Mouse (Mus musculus) limb, embryonic 12.5 days (tissue): Measurements from ENCODE around the gene Msi2. TPM values are rescaled to one million over a fixed set of nuclear protein-coding genes. Genes with fewer than 3 reads are reported as not detected.

Experiments
- ATAC-seq: fragments of 200-750 bp; cut with Nextera tagmentation; 2 replicates; pipeline ENCODE4 v1.8.0; 2017; ENCODE audit warnings: low read depth, moderate TSS enrichment; ENCODE audit not compliant: insufficient number of reproducible peaks, insufficient read depth, low FRiP score, low TSS enrichment
- H3K27ac ChIP-seq: fragments of 300-500 bp; sonication (generic); 2 replicates; pipeline ENCODE4 v1.5.1; 2016; ENCODE audit warnings: mild to moderate bottlenecking, moderate library complexity
- H3K27me3 ChIP-seq: fragments of 300-500 bp; sonication (generic); 2 replicates; pipeline ENCODE4 v1.6.1; 2016; ENCODE audit warnings: mild to moderate bottlenecking, moderate library complexity
- H3K36me3 ChIP-seq: fragments of 300-500 bp; sonication (generic); 2 replicates; pipeline ENCODE4 v1.6.1; 2016; ENCODE audit warnings: mild to moderate bottlenecking, moderate library complexity
- H3K4me1 ChIP-seq: fragments of 300-500 bp; sonication (generic); replicated peaks from 2 replicates; pipeline ENCODE4 v1.6.1; 2016
- H3K4me2 ChIP-seq: fragments of 300-500 bp; sonication (generic); 2 replicates; pipeline ENCODE4 v1.6.1; 2016; ENCODE audit warnings: mild to moderate bottlenecking, moderate library complexity
- H3K4me3 ChIP-seq: fragments of 300-500 bp; sonication (generic); replicated peaks from 2 replicates; pipeline ENCODE4 v1.5.1; 2016; ENCODE audit warnings: mild to moderate bottlenecking
- H3K9ac ChIP-seq: fragments of 300-500 bp; sonication (generic); replicated peaks from 2 replicates; pipeline ENCODE4 v1.6.1; 2016; ENCODE audit warnings: mild to moderate bottlenecking, moderate library complexity
- H3K9me3 ChIP-seq: fragments of 300-500 bp; sonication (generic); 2 replicates; pipeline ENCODE4 v1.6.1; 2016; ENCODE audit warnings: mild to moderate bottlenecking, moderate library complexity
- WGBS: fragments of 180-500 bp; shearing (Covaris S2); methylation state at CpG from one replicate; pipeline ENCODE4 v1.1.7; 2016; 5-methylcytosine and 5-hydroxymethylcytosine counted together
- polyA plus RNA-seq: library from polyadenylated mRNA; unstranded; fragments of >200 nt; fragmentation: Nextera tagmentation; extraction: Ambion mirVana; gene quantifications from 2 replicates; pipeline ENCODE4 v1.2.1, GENCODE M21; 2016

Msi2 gene
- polyA plus RNA-seq, 1 experiment from 2014 or later, result 24.0 TPM

DNA sequence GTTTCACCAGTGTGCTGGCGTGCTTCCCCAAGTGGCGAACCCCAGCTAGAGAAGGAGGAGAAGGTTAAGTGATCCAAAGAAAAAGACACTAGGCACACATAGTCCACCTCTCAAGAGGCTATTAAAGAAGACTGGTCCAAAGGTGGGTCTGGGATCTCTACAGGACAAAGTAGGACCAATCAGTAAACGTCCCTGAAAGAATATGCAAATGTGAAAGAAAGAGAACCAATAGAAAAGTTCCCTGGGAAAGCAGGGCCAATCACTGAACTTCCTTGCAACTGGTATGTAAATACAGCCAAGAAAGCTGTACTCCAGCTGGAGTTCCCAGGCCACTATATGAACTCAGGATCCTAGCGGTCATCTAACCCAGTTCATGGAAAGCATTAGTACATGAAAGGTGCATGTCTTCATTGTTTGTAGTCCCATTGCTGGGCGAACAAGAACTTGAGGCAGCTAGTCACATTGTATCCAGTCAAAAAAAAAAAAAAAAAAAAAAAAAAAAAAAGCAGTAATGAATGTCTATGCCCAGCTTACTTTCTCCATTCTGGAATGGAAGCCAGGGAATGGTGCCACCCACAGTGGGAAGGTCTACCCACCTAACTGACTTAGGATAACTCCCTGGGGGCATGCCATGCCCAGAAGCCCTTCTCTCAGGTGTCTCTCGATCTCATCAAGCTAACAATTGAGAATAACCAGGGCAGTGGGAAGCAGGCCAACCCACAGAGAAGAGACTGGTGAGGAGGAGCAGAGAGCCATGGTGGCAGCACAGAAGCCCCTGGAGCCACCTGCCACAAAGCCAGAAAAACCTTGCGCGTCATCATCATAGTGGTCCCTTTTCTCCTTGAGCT, 87.0 kb downstream of the Msi2 start:
- no peak for ATAC-seq
- Histone ChIP-seq H3K9me3 (no peaks in the 10 kb centered on the region), H3K9ac (no peak overlapping the region), H3K4me2 (no peak overlapping the region), H3K36me3 (no peaks in the 10 kb centered on the region; the same call in 1 of the 2 replicates), H3K4me3 (no peak overlapping the region), H3K4me1 (peaks cover 44% of the 10 kb centered on the region), H3K27ac (no peak overlapping the region), H3K27me3 (no peaks in the 10 kb centered on the region)
- 87% methylated on average over 8 of the region's 8 CpGs for WGBS

DNA sequence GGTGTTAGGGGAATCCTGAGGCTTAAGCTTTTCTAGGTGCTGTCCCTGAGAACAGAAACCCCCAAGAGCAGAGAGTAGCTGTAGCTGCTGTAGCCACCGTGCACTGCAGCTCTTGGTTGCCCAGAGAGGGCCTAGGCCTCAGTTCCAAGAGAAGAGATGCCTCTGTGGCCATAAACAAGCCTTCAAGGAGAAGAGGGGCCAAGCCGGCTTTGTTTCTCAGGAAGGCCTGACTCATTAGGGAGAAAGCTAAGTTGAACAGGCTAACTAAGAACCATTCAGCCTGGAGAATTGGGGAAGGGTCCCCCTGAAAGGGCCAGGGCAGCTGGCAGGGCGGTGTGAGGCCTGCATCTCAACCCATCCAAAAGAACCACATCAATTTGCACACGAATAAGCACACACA, 88.7 kb downstream of the Msi2 start:
- peaks cover 47% of the 10 kb centered on the region for H3K4me1 ChIP-seq
- 46% methylated on average over 4 of the region's 4 CpGs for WGBS
- H3K27ac ChIP-seq, result no peak overlapping the region

DNA sequence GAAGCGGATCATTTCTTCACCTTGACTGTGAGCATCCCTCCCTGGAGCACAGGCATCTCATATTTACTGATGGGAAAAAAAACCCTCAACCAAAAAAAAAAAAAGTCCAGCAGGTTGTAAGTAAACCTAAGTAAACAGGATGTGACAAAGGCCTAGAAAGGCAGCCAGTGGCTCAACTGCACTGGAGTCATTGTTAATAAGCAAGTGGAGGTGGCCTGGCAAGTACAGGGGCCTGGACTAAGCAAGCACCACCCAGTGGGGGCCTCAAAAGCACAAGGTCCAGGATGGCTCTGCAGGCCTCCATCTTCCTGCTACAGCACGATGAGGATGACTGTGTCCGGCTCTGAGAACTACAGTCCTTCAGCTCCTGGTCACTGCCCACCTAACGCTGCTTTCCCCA, 89.1 kb downstream of the Msi2 start:
- H3K4me1 ChIP-seq, result peaks cover 50% of the 10 kb centered on the region

More for the DNA sequence above, 88.7 kb downstream of the Msi2 start:
- H3K36me3 ChIP-seq, result no peaks in the 10 kb centered on the region; the same call in 1 of the 2 replicates
- no peaks in the 10 kb centered on the region for H3K9me3 ChIP-seq
- H3K4me3 ChIP-seq, result no peak overlapping the region
- H3K27me3 ChIP-seq, result no peaks in the 10 kb centered on the region
- no peak overlapping the region for H3K4me2 ChIP-seq
- ATAC-seq, result no peak
- H3K9ac ChIP-seq, result no peak overlapping the region

DNA sequence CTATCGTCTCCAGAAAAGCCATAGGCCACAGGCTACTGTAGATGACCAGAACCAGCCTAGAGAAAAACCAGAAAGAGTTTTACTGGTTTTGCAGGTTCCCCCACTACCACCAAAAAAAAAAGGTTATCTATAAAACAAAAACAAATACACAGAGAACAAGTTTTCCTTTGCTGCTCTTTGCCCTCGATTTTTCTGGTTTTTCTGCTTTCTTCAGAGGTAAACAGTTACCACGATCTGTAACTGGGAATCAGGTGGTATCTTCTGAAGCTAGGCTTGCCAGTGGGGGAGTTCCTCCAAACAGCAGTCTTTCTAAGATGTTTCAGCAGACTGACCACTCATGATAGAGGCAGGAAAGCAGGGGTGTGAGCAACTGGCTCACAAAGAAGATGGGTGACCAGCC, 89.6 kb downstream of the Msi2 start:
- Histone ChIP-seq H3K4me2 (no peak overlapping the region), H3K36me3 (no peaks in the 10 kb centered on the region; the same call in 1 of the 2 replicates), H3K4me3 (no peak overlapping the region), H3K27me3 (no peaks in the 10 kb centered on the region), H3K27ac (no peak overlapping the region), H3K4me1 (peaks cover 55% of the 10 kb centered on the region), H3K9ac (no peak overlapping the region), H3K9me3 (no peaks in the 10 kb centered on the region)
- no peak for ATAC-seq
- WGBS, result 81% methylated on average over 3 of the region's 3 CpGs

More for the DNA sequence above, 89.1 kb downstream of the Msi2 start:
- Histone ChIP-seq H3K27ac (no peak overlapping the region), H3K36me3 (no peaks in the 10 kb centered on the region; the same call in 1 of the 2 replicates), H3K9ac (no peak overlapping the region), H3K4me2 (no peak overlapping the region), H3K27me3 (no peaks in the 10 kb centered on the region), H3K4me3 (no peak overlapping the region), H3K9me3 (no peaks in the 10 kb centered on the region)
- no peak for ATAC-seq
- 68% methylated on average over 4 of the region's 4 CpGs for WGBS

DNA sequence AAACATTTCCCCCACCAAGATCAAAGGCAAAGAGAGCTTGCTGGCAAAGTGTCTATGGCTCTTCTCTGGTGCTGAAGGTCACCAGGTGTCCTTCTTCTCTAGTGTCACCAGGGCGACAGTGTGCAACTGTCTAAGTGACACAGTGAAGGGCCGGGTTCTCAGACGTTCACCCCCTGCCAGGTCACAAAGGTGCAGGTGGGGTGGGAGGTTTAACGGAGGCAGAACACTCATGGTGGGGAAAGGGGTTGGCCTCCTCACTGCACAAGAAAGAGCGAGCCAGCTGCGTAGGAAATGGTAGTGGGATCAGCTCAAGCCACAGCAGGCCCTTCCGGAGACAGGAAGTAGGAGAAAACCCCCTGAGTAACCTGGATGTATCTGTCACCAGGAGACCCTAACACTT, 91.0 kb downstream of the Msi2 start:
- Histone ChIP-seq H3K4me2 (no peak overlapping the region), H3K27ac (no peak overlapping the region), H3K4me1 (peaks cover 67% of the 10 kb centered on the region), H3K4me3 (no peak overlapping the region), H3K9ac (no peak overlapping the region), H3K36me3 (no peaks in the 10 kb centered on the region), H3K27me3 (no peaks in the 10 kb centered on the region), H3K9me3 (no peaks in the 10 kb centered on the region)
- no peak for ATAC-seq
- 39% methylated on average over 7 of the region's 7 CpGs for WGBS

DNA sequence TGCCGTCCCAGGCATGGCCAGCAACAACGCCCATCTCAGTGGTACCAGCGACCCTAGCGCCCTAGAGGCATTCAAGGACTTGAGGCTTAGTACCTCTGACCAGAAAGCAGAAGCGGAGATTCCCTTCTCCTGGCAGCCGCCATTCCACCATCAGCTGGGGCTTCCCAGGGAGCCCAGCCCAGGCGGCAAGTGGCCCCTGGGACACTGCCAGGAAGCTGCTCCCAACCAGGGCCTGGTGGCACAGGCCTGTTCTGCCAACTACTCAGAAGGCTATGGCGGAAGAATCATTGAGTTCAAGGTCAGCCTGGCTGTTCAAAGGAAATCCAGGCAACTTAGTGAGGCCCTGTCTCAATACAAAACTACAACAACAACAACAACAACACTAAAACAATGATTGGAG, 91.7 kb downstream of the Msi2 start:
- Histone ChIP-seq H3K4me2 (no peak overlapping the region), H3K27ac (no peak overlapping the region), H3K9me3 (no peaks in the 10 kb centered on the region), H3K36me3 (no peaks in the 10 kb centered on the region), H3K9ac (no peak overlapping the region), H3K4me1 (peaks cover 74% of the 10 kb centered on the region), H3K27me3 (no peaks in the 10 kb centered on the region), H3K4me3 (no peak overlapping the region)
- WGBS, result 65% methylated on average over 8 of the region's 8 CpGs
- ATAC-seq, result no peak

DNA sequence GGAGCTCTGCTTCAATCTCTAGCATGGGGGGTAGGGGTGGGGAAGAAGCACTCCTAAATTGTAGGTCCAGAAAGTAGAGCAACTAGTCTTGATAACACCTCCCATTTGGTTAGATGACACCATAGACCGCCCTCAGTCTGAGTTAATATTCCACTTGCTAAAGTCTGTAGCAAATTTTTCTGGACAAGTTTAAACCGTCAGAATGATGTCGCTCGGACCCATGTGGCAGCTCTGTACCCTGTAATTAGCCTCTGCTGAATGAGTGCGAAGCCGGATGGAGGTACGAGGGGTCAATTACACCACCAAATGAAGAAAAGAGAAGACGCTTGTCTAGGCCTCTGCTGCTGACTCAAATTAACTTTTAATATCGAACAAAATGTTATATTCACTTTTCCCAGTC, 92.3 kb downstream of the Msi2 start:
- Histone ChIP-seq H3K4me1 (peaks cover 79% of the 10 kb centered on the region), H3K4me3 (no peak overlapping the region), H3K4me2 (no peak overlapping the region), H3K27me3 (no peaks in the 10 kb centered on the region), H3K27ac (no peak overlapping the region), H3K36me3 (no peaks in the 10 kb centered on the region), H3K9me3 (no peaks in the 10 kb centered on the region), H3K9ac (no peak overlapping the region)
- no peak for ATAC-seq
- 46% methylated on average over 9 of the region's 9 CpGs for WGBS

DNA sequence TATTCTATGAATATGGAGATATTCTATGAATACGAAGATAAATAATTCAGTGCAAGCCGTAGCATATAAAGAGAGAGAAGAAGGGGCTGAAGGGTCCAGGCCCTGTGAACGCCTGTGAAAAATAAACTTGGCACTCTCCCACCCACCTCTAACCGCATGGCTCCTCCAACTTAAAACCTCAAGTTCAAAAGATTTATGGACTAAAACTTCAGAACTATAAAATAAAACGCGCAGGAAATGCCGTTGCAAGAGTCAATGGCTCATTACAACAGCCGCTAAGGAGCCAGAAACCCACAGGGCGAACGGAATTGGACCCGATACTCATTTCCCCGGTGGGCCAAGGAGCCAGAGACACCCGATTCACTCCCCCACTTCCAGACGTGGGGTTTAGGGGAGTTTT, 93.2 kb downstream of the Msi2 start:
- WGBS, result 13% methylated on average over 14 of the region's 14 CpGs
- no peak overlapping the region for H3K9ac ChIP-seq
- H3K4me2 ChIP-seq, result peak overlapping the region; percentile 40
- H3K36me3 ChIP-seq, result no peaks in the 10 kb centered on the region
- peaks cover 87% of the 10 kb centered on the region for H3K4me1 ChIP-seq
- no peaks in the 10 kb centered on the region for H3K9me3 ChIP-seq
- peak overlapping the region; percentile 47; the same call in 1 of the 2 replicates for H3K27ac ChIP-seq
- no peak overlapping the region for H3K4me3 ChIP-seq
- no peak for ATAC-seq
- H3K27me3 ChIP-seq, result no peaks in the 10 kb centered on the region

DNA sequence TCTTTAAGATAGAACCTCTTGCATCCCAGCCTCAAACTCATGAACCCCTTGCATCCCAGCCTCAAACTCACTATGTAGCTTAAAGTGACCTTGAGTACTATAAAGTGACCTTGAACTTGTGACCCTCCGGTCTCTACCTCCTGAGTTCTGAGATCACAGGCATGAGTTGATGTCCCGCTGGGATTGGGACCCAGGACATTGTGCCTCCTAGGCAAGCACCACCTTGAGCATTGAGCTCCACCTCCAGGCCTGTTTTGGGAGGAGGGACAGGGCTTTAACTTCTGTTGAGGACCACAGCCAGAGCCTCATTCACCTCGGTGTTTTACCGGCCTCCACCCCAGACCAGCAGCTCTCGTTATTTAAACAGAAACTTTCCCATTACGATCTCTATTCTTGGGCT, 93.7 kb downstream of the Msi2 start:
- Histone ChIP-seq H3K4me2 (peak overlapping the region; percentile 40), H3K4me3 (no peak overlapping the region), H3K9me3 (no peaks in the 10 kb centered on the region), H3K9ac (no peak overlapping the region), H3K4me1 (peaks cover 90% of the 10 kb centered on the region), H3K27ac (peak overlapping the region; percentile 47; the same call in 1 of the 2 replicates), H3K36me3 (no peaks in the 10 kb centered on the region), H3K27me3 (no peaks in the 10 kb centered on the region)
- WGBS, result 44% methylated on average over 6 of the region's 6 CpGs
- no peak for ATAC-seq

DNA sequence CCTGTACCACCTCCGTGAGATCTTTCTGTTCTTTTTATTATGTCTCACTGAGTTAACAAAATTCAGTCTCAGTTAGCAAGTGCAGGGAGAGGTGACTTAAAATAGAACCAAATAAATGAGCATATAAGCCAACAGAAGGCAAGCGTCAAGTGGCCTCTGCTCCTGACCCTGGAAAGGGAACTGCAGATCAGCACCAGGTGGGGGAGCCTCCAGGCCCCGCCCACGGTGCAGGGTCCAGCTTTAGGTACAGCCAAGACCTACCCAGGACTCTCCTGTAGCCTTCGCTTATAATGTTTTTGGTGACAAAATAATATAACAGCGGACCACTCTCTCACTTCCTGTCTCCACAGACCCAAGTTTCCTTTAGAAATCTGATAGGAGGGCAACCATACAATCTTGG, 94.6 kb downstream of the Msi2 start:
- Histone ChIP-seq H3K4me1 (peaks cover 94% of the 10 kb centered on the region), H3K9me3 (no peaks in the 10 kb centered on the region), H3K36me3 (no peaks in the 10 kb centered on the region), H3K9ac (no peak overlapping the region), H3K27ac (no peak overlapping the region), H3K27me3 (no peaks in the 10 kb centered on the region), H3K4me3 (no peak overlapping the region), H3K4me2 (no peak overlapping the region)
- 70% methylated on average over 6 of the region's 6 CpGs for WGBS
- no peak for ATAC-seq

DNA sequence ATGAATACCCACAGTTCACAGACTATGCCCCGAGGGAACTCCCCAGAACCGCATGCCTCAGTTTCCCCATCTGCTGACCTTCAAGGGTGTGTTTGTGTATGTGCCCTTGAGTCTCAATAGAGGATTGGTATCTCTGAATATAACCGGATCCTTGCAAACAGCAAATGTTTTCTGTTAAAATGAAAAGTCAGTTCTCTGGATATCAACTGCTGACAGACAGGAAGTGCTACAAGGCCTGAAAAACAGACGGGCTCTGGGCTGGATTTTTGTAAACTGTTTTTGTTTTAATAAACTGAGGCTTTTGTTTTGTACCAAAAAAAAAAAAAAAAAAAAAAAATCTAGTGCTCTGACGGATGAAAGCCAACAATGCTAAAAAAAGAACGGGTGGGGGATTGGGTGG, 95.8 kb downstream of the Msi2 start:
- Histone ChIP-seq H3K4me2 (no peak overlapping the region), H3K4me3 (no peak overlapping the region), H3K27ac (no peak overlapping the region), H3K9ac (no peak overlapping the region), H3K36me3 (no peaks in the 10 kb centered on the region), H3K27me3 (no peaks in the 10 kb centered on the region), H3K9me3 (no peaks in the 10 kb centered on the region), H3K4me1 (peaks cover 88% of the 10 kb centered on the region)
- WGBS, result 62% methylated on average over 6 of the region's 6 CpGs
- no peak for ATAC-seq

DNA sequence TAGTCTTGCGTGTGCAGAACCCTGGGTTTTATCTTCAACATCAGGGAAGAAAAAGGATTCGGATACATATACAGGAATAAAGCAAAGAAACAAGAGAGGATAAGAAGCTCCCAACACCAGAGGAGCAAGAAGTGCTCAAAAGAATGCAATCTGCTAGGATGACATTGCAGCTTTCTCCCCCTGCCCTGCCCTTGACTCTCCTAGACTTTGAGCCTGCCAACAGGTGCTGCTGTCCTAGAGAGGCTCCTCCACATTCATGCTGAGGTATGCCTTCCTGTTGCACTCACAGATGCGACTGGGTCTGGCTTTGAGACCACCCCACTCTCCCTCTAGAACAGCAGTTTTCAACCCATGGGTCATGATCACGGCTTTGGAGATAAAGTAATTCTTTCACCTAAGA, 96.5 kb downstream of the Msi2 start:
- Histone ChIP-seq H3K4me2 (no peak overlapping the region), H3K9ac (no peak overlapping the region), H3K9me3 (no peaks in the 10 kb centered on the region), H3K27me3 (no peaks in the 10 kb centered on the region), H3K4me3 (no peak overlapping the region), H3K4me1 (peaks cover 81% of the 10 kb centered on the region), H3K36me3 (no peaks in the 10 kb centered on the region), H3K27ac (no peak overlapping the region)
- ATAC-seq, result no peak
- 77% methylated on average over 4 of the region's 4 CpGs for WGBS
